Mouse (Mus musculus) CH12.LX (cell line): Measurements from ENCODE around the gene Slfn2. TPM values are rescaled to one million over a fixed set of nuclear protein-coding genes. Genes with fewer than 3 reads are reported as not detected.

Experiments
- DNase-seq: peaks from one replicate; pipeline ENCODE4 v3.0.0-alpha.2; 2013; ENCODE audit errors: extremely low read depth
- H3K27ac ChIP-seq: 2 replicates; pipeline ENCODE4 v1.5.1; 2012; ENCODE audit warnings: low read depth, mild to moderate bottlenecking, control low read depth, moderate library complexity; ENCODE audit not compliant: insufficient read depth
- H3K27me3 ChIP-seq: replicated peaks from 2 replicates; pipeline ENCODE3; 2012; ENCODE audit warnings: inconsistent platforms
- H3K36me3 ChIP-seq, 2 experiments: replicated peaks in 1 of 2; 2 replicates each; pipeline versions ENCODE3 to v1.6.1; 2012; ENCODE audit warnings: inconsistent platforms in 1 of 2, low read length in 1 of 2, mild to moderate bottlenecking in 1 of 2, mixed read lengths in 1 of 2, moderate library complexity in 1 of 2; ENCODE audit not compliant: control insufficient read depth in 1 of 2, insufficient read depth in 1 of 2
- H3K4me1 ChIP-seq, 2 experiments: 2 replicates each; pipeline ENCODE4 v1.6.1; 2012; ENCODE audit warnings: inconsistent platforms in 1 of 2, moderate library complexity in 1 of 2; ENCODE audit not compliant: insufficient read depth in 2 of 2, control insufficient read depth in 1 of 2
- H3K4me2 ChIP-seq: 2 replicates; pipeline ENCODE4 v1.6.1; 2012; ENCODE audit warnings: low read depth, mild to moderate bottlenecking, control low read depth; ENCODE audit not compliant: poor library complexity, insufficient read depth, severe bottlenecking
- H3K4me3 ChIP-seq, 3 experiments: fragments of 150-350 bp in 1 of 3; sonication (generic) in 1 of 3; replicated peaks in 1 of 3; 2 replicates each; pipeline versions ENCODE3 to v1.5.1; 2011 to 2012; ENCODE audit warnings: low read depth in 2 of 3, low read length in 2 of 3, mild to moderate bottlenecking in 2 of 3, moderate library complexity in 2 of 3, control low read depth in 1 of 3, improper control_type of control experiment in 1 of 3, inconsistent platforms in 1 of 3, mixed read lengths in 1 of 3; ENCODE audit not compliant: poor library complexity in 1 of 3
- H3K79me2 ChIP-seq: replicated peaks from 2 replicates; pipeline ENCODE4 v1.6.1; 2012; ENCODE audit warnings: mild to moderate bottlenecking, moderate library complexity; ENCODE audit not compliant: control insufficient read depth, poor library complexity, insufficient read depth, severe bottlenecking; ENCODE audit errors: extremely low read depth
- H3K9ac ChIP-seq: 2 replicates; pipeline ENCODE4 v1.6.1; 2012; ENCODE audit warnings: low read depth, mild to moderate bottlenecking, control low read depth, moderate library complexity; ENCODE audit not compliant: insufficient read depth
- H3K9me3 ChIP-seq: replicated peaks from 2 replicates; pipeline ENCODE3; 2012; ENCODE audit warnings: low read length, inconsistent platforms, mixed read lengths
- CHD2 ChIP-seq: IDR thresholded peaks from 2 replicates; pipeline ENCODE4 v1.6.1; 2011; ENCODE audit warnings: low read length, improper control_type of control experiment
- CTCF ChIP-seq, 2 experiments: IDR thresholded peaks in 1 of 2; conservative IDR thresholded peaks in 1 of 2; 2 replicates each; pipeline ENCODE4 v1.5.1; 2011 to 2012; ENCODE audit warnings: low read depth in 2 of 2, low read length in 2 of 2, improper control_type of control experiment in 1 of 2, inconsistent platforms in 1 of 2, mild to moderate bottlenecking in 1 of 2, moderate library complexity in 1 of 2
- E2F4 ChIP-seq: IDR thresholded peaks from 2 replicates; pipeline ENCODE4 v1.6.1; 2011; ENCODE audit warnings: low read depth, low read length, improper control_type of control experiment; ENCODE audit not compliant: insufficient replicate concordance
- ELF1 ChIP-seq: IDR thresholded peaks from 2 replicates; pipeline ENCODE4 v1.6.1; 2014; ENCODE audit warnings: low read depth, mild to moderate bottlenecking, inconsistent platforms, low read length, improper control_type of control experiment
- EP300 ChIP-seq: IDR thresholded peaks from 2 replicates; pipeline ENCODE4 v1.6.1; 2011; ENCODE audit warnings: low read length, improper control_type of control experiment
- ETS1 ChIP-seq: conservative IDR thresholded peaks from 2 replicates; pipeline ENCODE4 v1.6.1; 2012; ENCODE audit warnings: low read depth, mild to moderate bottlenecking, inconsistent platforms, low read length, improper control_type of control experiment, moderate library complexity
- JUN ChIP-seq: IDR thresholded peaks from 2 replicates; pipeline ENCODE4 v1.6.1; 2011; ENCODE audit warnings: low read depth, mild to moderate bottlenecking, low read length, improper control_type of control experiment, moderate library complexity; ENCODE audit not compliant: insufficient read depth
- JUND ChIP-seq: conservative IDR thresholded peaks from 2 replicates; pipeline ENCODE4 v1.6.1; 2011; ENCODE audit warnings: low read depth, low read length, improper control_type of control experiment
- KAT2A ChIP-seq: IDR thresholded peaks from 2 replicates; pipeline ENCODE4 v1.6.1; 2012; ENCODE audit warnings: low read length, improper control_type of control experiment, inconsistent platforms; ENCODE audit not compliant: insufficient replicate concordance
- MAFK ChIP-seq: IDR thresholded peaks from 2 replicates; pipeline ENCODE4 v1.6.1; 2011; ENCODE audit warnings: low read length, improper control_type of control experiment; ENCODE audit not compliant: insufficient replicate concordance
- MEF2A ChIP-seq: IDR thresholded peaks from 2 replicates; pipeline ENCODE4 v1.6.1; 2014; ENCODE audit warnings: low read depth, mild to moderate bottlenecking, inconsistent platforms, low read length, improper control_type of control experiment, borderline replicate concordance
- MXI1 ChIP-seq: IDR thresholded peaks from 2 replicates; pipeline ENCODE4 v1.6.1; 2011; ENCODE audit warnings: mild to moderate bottlenecking, low read depth, low read length, improper control_type of control experiment
- NELFE ChIP-seq: IDR thresholded peaks from 2 replicates; pipeline ENCODE4 v1.6.1; 2011; ENCODE audit warnings: low read depth, low read length, improper control_type of control experiment
- PAX5 ChIP-seq: IDR thresholded peaks from 2 replicates; pipeline ENCODE4 v1.6.1; 2012; ENCODE audit warnings: low read length, inconsistent platforms, mixed read lengths
- POLR2A ChIP-seq: IDR thresholded peaks from 2 replicates; pipeline ENCODE4 v1.6.1; 2011; ENCODE audit warnings: low read depth, mild to moderate bottlenecking, improper control_type of control experiment, low read length
- RAD21 ChIP-seq: IDR thresholded peaks from 2 replicates; pipeline ENCODE4 v1.6.1; 2011; ENCODE audit warnings: low read depth, mild to moderate bottlenecking, low read length, improper control_type of control experiment, moderate library complexity
- RCOR1 ChIP-seq: conservative IDR thresholded peaks from 2 replicates; pipeline ENCODE4 v1.6.1; 2012; ENCODE audit warnings: low read depth, mild to moderate bottlenecking, inconsistent platforms, low read length, improper control_type of control experiment
- SIN3A ChIP-seq: IDR thresholded peaks from 2 replicates; pipeline ENCODE4 v1.6.1; 2012; ENCODE audit warnings: low read length, improper control_type of control experiment, inconsistent platforms
- SMC3 ChIP-seq: IDR thresholded peaks from 2 replicates; pipeline ENCODE4 v1.6.1; 2011; ENCODE audit warnings: low read depth, low read length, improper control_type of control experiment
- TBP ChIP-seq: conservative IDR thresholded peaks from 2 replicates; pipeline ENCODE4 v1.6.1; 2011; ENCODE audit warnings: low read depth, low read length, improper control_type of control experiment
- TCF12 ChIP-seq: IDR thresholded peaks from 2 replicates; pipeline ENCODE4 v1.6.1; 2014; ENCODE audit warnings: low read depth, mild to moderate bottlenecking, inconsistent platforms, low read length, improper control_type of control experiment
- UBTF ChIP-seq: IDR thresholded peaks from 2 replicates; pipeline ENCODE4 v1.6.1; 2012; ENCODE audit warnings: low read depth, mild to moderate bottlenecking, inconsistent platforms, low read length, improper control_type of control experiment, moderate library complexity
- ZMIZ1 ChIP-seq: IDR thresholded peaks from 2 replicates; pipeline ENCODE4 v1.6.1; 2012; ENCODE audit warnings: low read depth, mild to moderate bottlenecking, inconsistent platforms, low read length, improper control_type of control experiment
- dilution Hi-C: fragments of 300-500 bp; cut with MboI; formaldehyde crosslinking; loops from 2 replicates; pipeline ENCODE4 v1.14.3; 2020; ENCODE audit warnings: low sequenced_read_pairs; ENCODE audit not compliant: extremely low pct_unique_long_range_greater_than_20kb, extremely low pct_ligation_motif_present
- in situ Hi-C: fragments of 300-500 bp; cut with MboI; formaldehyde crosslinking; loops from 3 replicates; pipeline ENCODE4 v1.14.3; 2019; ENCODE audit warnings: low sequenced_read_pairs, low pct_ligation_motif_present, low pct_unique_long_range_greater_than_20kb, mixed read lengths
- polyA plus RNA-seq: library from polyadenylated mRNA; unstranded; fragments of >175 nt; gene quantifications from 2 replicates; pipeline ENCODE4 v1.2.1, GENCODE M21; 2012; ENCODE audit warnings: low read depth; ENCODE audit not compliant: insufficient read length
- total RNA-seq, 2 experiments: library from RNA; depleted of rRNA; stranded (reverse); fragments of 300-350 nt in 1 of 2; fragments of >200 nt in 1 of 2; gene quantifications; 2 replicates each; pipeline ENCODE4 v1.2.3; 2012 to 2014

The Slfn2 gene
- total and polyA plus RNA-seq, 3 experiments, result 112 to 241 (median 209) TPM

DNA sequence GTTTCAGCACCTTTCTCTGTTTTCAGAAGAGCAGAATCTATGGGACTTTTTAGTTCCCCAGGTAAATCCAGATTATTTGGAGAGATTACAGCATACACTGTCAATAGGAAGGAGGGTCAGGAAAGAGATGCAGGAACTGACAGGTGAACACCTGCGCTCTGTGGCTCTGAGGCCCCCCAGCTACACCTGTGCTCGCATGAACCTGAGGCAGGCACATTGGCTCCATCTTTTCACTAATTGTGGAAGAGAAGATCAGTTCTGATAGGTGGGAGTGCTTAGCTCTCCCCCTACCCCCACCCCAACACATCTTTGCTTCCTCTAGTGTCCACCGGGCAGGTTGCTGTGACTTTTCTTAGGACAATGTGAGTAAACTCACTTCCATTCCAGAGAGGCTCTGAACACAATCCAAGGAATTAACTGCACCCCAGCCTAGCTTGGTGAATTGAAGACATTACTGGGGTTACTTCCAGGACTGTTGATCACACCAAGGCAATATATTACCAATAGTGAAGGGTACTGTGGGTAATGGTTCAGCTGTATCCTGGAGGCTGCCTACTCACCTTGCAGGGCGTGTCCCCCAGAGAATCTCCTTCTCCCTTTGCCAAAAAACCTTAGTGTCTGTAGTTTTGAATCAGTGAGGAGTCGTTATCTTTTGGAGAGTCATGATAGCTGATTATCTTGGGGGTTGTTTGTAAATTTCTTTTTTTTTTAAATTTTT is 13.7 kb downstream of the Slfn2 start (continued):
- TF ChIP-seq CTCF (conservative IDR thresholded peaks at IDR 0.05 in 1 of 2, IDR thresholded peaks at IDR 0.05 in 1 of 2; ENCODE audit: low read depth in 2 of 2, low read length in 2 of 2) (no peak), MXI1 (peak; percentile 62; the same call in 1 of the 2 replicates), UBTF (no peak), RAD21 (no peak; the same call in 1 of the 2 replicates), ELF1 (no peak), ETS1 (no peak), CHD2 (no peak; the same call in 1 of the 2 replicates), JUN (no peak)
- TF ChIP-seq, all 38 proteins: peak for 8

DNA sequence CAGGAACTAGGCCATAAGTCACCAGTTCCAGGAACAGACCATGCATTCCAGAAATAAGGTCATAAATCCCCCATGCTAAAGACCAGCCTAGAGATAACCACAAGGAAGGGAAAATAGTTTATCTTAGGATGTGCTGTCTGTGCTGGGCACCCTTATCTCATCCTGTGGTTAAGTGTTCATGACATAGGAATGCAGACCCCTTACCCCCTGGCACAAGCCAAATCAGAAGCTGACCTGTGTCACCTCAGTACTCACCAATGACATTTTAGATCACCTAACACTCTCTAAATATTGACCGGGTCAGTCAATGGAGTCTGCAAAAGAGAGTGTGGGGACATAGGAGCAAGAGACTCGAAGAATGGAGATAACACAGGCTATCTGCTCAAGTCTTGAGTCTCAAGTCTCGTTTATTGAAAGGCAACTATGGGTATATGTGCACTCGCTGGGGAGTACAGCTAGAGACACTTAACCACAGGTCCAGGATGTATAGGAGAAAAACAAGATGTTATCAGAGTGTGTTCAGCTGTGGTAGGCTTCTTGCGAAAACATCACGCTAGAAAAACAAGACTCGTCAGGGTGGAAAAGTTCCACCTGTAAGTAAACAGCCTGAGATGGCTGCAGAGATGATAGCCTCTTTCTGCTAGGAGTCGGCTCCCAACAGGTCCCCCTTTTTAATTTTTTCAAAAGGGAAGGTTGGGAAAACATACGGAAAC is 14.7 kb downstream of the Slfn2 start:
- TF ChIP-seq SIN3A (no peak), MAFK (no peak), TCF12 (no peak), ZMIZ1 (no peak), EP300 (no peak), KAT2A (no peak), SMC3 (no peak), JUND (no peak), PAX5 (no peak), MEF2A (no peak), ELF1 (no peak), RCOR1 (no peak), POLR2A (no peak), NELFE (no peak), CTCF (conservative IDR thresholded peaks at IDR 0.05 in 1 of 2, IDR thresholded peaks at IDR 0.05 in 1 of 2; ENCODE audit: low read depth in 2 of 2, low read length in 2 of 2) (no peak), E2F4 (no peak), TBP (no peak)
- TF ChIP-seq, all 38 proteins: peak for 0
- H3K4me1 ChIP-seq, result peaks cover 10 to 25% of the 10 kb centered on the region in 2 experiments
- in situ Hi-C loops, result no loop called here
- no peak overlapping the region for H3K4me3 ChIP-seq
- dilution Hi-C loops, result no loop called here
- peaks cover 12% of the 10 kb centered on the region for H3K9me3 ChIP-seq
- H3K36me3 ChIP-seq, result no peaks in the 10 kb centered on the region
- no peaks in the 10 kb centered on the region for H3K27me3 ChIP-seq
- no peak overlapping the region for H3K27ac ChIP-seq
- no peak for DNase-seq
- no peak overlapping the region for H3K4me2 ChIP-seq
- H3K79me2 ChIP-seq, result no peaks in the 10 kb centered on the region
- no peak overlapping the region for H3K9ac ChIP-seq
